Mouse (Mus musculus) ovary, postnatal 36 days (tissue): ENCODE measurements around the gene Ptpn13.

Experiments used
- DNase-seq: peaks from one replicate; pipeline ENCODE4 v3.0.0; 2022; ENCODE audit warnings: low spot score, mixed read lengths

Gene Ptpn13

DNA sequence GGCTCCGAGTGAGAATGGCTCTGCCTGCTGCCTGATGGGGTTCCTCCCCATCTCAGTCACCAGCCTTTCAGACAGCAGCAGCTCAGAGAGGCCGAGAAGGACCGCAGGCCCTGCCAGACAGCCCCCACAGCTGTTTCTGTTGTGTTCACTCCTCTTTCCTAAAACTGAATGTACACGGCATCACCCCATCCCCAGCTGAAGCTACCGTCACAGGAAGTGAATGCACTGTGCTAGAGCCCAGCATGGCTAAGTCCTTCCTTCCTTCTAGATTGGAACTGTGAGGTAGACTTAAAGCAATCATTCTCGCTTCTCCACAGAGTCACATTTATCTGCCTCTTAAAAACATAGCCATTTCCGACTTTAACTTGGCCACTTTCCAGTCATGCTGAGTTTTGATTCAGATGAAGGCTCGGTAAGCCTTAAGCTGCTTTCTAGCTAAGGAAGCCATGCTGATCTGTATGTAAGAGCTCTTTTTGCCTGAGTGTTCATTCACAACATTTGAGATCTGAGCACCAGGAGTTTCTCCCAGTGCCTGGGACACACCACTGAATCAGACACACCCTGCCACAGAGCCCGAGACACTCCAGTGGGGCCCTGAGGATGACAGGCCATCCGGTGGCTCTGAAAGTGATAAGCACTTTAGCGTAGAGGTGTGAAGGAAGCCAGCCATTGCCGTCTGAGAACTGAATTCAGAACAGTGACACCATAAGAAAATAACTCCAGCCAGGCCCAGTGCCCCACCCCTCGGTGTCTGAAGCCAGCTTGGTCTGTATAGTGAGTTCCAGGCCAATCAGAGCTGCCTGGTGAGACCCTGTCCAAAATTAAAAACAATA, 170.6 kb downstream of the Ptpn13 start:
- DNase-seq = no peak

DNA sequence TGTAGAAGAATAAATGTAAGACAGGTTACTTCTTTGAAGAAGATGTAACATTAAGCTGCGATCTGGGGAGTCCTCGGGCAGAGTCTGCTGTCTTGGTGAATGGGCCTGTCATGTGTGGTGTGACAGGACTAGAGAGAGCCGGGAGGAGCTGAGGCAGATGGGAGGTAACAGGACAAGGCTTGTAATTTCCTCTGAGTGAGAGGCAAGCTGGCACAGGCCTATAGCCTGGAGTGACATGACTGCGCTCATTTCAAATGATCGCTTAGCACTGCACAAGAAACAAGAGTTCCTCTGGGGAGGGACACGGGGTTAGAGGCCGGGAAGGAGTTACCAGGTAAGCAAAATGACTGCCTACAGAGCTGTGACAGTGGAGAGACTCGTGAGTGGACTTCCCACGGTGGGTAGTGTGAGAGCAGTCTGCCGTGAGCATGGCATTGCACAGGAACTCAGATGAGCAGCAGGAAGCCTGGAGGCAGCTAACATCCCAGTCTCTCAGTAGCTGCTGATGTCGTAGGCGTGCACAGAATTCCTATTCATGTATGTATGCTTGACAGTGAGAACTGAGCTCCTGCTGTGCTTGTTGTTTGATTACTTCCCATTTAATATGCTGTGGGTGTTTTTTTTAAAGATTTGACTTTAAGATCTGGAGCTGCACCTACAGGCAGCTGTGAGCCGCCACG, 171.6 kb downstream of the Ptpn13 start:
- no peak for DNase-seq

DNA sequence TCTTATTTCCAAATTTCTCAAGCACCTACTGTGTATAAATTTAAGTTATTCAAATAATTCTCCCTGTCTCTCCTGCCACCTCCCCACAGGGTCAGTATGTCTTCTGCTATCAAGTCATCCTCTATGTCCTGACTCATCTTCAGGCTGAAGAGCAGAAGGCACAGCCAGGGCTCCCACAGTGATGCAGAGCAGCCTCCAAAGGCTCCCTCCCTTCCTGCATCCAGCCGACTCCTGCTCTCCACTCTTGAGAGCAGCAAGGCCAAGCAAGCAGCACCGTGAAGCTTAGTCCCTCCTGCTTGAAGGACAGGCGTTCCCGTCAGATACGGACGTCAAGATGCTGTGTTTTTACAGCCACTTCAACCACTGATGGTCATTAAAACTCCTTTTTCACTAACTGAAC, 172.6 kb downstream of the Ptpn13 start:
- DNase-seq = no peak

DNA sequence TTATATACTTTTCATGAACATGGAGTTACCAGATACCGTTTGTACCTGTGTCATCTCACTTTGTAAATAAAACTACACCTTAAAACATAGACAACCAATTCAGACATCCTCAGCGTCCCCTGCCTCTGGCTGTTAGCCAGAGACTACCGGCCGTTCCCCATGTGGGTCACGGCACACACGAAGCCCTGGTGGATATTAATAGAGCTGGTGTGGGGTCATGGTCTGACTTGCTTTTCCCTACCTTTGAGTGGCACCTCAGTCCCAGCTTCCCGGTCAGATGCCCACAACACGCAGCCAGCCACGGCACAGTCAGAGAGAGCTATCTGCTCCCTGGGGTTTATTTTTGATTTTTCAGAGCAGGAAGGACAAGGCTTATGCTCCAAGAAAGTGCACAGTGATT, 173.3 kb downstream of the Ptpn13 start:
- DNase-seq = no peak

DNA sequence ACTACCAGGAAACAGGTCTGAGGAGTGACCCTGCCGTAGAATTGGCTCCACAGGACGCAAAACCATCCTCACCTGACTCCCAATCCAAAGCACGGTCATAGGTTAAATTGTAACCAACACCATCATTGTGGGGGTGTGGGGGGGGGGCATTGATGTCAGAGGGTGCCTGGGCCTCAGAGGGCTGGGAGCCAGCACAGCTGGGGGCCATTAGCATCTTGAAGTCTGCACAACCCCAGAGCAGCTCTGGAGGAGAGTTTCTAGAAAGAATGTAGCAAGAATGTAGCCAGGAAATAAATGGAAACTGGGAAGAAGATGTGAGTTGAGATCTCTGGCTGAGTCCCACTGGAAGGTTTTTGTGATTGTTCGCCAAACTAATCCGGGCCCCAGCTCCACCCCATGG, 173.9 kb downstream of the Ptpn13 start:
- no peak for DNase-seq

DNA sequence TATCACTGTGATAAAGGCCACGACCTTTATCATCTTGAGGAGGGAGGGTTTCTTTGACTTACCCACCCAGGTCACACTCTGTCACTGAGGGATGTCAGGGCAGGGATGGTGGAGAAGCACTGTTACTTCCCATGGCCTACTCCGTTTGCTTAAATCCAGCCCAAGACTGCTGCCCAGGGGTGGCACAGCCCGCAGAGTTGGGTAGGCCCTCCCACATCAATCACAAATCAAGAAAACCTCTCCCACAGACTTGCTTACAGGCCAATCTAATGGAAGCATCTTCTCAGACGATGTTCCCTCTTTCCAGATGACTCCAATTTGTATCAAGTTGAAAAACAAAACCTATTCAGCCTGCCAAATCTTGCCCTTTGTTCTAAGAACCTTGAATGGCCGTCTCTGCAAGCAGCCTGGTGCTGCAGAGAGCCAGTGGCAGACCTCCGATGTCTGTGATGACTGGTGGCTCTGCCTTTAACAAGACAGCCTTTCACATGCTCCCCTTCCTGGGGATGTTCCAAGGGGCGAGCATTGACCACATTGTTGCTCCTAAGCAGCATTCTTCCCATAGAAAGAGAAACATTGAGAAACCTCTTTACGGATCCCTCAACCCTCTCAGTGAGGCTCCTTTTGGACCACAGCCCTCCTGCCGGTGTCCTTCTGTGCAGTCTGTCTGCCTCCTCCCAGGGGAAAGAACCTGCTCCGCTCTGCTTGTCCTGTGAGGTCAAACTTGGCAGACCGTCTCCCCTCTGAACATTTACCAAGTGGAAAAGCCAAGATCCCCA, 178.3 kb downstream of the Ptpn13 start:
- no peak for DNase-seq

DNA sequence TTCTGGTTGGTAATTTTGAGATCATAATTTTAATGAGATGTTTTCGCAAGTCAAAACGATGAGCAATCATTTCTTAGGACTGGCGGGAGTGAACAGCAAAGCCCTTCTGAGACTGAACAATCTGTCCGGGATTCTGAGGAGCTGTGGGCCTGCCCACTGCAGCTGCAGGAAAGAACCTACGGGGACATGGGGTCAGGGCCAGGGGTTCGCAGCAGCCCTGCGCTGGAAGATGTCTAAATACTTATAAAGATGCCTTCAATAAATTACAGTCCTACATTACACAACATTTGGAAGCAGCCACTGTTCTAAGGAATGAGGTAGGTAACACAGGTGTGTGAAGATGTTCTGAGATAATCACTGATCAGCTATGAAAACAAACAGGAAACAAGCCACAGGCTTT, 180.7 kb downstream of the Ptpn13 start:
- no peak for DNase-seq

DNA sequence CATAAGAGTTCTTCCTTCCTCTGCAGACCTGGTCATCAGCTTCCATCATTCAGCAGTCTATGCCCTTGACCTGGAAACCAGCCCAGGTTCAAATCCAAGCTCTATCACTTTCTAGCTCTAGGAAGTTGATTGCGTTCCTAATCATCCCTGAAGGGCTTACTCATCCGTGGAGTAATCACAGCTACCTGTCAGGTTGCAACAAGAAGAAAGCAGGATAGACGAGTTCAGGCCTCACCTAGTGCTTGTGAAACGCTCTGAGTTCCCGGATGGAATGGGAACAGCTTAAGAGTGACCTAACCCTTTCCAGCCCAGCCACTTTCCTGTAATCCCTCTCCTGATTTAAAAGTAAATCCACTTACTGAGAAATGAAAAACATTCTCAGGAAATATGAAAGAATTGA, 185.2 kb downstream of the Ptpn13 start:
- no peak for DNase-seq

DNA sequence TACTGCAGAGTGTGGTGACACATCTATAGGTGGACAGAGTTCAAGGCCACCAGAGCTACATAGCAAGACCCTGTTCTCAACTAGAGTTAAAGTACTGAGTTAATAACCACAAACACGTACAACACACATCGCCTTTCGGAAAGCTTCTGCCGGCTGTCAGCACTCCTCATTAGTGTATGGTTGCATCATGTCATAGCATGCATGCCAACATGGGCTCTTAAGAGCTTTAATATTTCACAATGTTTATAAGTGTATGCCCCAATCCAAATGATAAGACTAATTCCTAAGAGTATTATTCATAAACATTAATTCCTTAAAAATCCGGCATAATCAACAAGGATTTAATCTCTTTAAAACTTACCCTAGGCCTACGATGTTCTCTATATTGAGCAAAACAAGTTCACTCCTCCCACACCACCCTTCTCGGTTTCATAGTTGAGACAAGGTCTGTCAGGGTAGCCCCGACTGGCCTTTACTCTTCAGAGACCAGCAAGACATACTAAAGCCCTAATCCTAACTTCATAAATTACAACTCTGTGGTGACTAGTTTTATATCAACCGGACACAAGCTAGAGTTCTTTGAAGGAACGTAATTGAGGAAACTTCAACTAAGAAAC, 186.0 kb downstream of the Ptpn13 start:
- DNase-seq = no peak

DNA sequence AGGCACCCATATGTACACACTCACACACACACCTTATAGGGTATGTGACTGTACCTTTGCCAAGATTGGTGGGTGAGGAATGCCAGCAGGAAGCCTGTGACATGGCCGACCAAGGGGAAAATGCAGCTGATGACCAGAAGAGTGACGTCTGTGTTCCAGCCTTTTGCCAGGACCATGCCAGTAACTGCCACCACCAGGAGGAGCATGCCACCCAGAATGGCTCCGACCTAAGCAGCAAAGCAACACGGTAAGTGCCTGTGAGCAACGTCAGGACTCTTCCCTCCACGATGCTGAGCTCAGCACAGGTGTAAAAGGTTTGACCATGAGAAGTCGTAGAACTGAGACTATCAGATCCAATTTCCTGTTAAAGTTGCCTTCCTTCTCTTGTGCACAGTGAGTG, 187.3 kb downstream of the Ptpn13 start:
- no peak for DNase-seq

DNA sequence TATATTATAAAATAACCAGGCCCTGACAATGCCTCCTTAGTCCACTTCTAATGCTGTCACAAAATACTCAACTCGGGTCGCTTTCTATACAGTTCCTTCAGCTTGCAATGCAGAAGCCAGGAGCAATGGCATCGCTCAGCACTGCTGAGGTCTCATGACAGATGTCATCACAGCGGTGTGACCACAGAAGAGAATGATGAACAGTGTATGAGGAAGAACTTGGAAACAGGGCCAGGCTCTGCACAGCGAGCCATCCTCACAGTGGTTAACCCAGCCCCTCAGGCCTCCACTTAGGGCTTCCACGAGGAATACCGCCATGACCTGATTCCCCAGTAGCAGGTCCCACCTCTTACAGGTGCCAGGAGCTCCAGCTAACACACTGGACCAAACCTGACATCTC, 189.4 kb downstream of the Ptpn13 start:
- no peak for DNase-seq

DNA sequence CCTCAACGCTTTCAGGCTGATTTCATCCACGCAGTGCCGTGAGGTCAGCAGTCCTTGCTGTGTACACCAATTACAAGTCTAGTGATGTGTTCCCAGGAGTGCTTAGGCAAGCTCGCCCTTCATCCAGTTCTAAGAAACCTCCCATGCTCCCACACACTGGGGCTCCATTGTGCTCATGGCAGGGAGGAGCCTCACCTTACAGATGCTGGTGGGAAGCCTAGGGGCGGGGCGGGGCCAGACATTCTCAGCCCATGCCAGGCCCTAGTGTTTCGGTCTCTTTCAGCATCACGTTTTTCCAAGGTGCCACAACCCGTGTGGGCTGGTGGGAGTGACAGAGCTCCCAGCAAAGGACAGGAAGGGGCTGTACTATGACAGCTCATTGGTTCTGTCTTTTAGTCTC, 192.2 kb downstream of the Ptpn13 start:
- DNase-seq = no peak

DNA sequence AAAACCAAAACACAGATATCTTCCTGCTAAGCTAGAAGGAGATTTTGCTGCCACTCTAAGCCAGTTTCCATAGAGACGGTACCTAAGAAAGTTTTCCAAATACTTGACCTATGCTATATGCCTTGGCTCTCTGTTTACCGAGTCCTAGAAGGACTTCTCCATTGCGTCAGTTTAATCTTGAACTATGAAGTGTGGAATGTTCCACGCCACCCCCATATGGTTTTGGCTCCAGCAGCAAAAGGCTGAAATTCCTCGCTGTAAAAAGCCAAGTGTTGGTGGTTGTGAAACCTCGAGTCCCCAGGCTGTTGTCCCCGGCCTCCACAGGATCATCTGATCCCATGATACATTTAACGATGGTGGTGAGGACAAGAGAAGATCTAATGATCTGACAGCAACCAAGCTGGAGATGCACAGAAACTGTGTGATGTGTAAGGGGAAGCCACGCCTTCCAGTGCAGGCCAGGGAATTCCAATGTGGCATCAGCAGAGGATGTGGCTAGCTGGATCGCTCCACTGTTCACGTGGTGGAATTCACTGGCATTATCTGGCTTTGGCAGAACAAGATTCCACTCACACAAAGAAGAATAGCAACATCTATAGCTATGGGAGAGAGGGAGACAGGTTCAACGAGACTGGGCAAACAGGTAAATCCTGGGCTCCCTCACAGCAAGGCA, 195.4 kb downstream of the Ptpn13 start:
- DNase-seq = peak; percentile 25

DNA sequence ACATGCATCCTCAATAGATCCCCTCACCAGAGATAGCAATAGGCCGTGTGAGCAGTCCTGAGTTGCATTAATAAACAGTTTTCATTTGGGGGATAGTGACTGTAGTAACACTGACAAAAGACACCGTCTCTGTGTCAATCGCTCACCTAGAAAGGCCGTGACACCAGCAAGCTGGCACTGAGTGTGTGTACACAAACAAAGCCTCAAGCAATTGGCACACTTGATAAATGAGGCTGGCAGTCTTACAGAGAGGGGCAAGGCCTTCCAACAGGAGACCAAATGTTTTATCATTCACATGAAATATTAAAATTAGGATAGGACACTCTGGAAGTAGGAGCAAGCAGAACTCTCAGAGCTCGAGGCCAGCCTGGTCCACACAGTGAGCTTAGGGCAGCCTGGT, 197.3 kb downstream of the Ptpn13 start:
- DNase-seq = no peak

DNA sequence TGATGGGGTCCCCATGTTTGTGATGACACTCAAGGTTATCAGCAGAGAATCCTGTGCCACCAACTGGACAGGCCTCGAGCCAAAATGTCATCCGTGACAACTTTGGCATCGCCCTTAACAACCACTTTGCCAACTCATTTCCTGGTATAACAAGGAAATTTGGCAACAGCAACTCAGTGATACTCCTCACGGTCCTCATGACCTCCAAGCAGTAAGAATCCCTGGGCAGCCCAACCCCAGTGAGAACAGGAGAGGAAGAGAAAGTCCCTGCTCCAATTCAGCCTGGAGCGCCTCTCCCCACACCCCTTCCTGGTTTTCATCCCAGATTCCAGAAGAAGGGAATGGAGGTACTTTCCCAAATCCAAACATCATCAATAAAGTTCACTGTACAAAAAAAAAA, 199.8 kb downstream of the Ptpn13 start:
- DNase-seq = no peak

DNA sequence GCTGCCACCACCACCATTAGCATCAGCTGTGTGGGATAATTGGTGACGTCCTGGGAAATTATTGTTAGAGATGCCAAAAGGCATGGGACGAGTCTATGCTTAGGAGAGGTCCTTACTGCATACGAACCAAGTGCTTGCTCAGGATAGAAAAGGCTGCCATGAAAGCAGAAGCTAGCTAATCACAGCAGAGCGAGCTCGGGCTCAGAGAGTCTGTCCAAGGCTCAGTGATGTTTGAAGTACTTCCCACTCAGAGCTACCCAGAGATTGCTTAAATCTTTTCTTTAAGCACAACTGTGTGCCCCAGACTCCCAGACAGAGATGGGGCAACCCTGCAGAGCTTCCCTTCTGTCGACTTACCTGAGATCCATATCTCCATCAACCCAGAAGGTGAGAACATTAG, 203.5 kb downstream of the Ptpn13 start:
- no peak for DNase-seq

DNA sequence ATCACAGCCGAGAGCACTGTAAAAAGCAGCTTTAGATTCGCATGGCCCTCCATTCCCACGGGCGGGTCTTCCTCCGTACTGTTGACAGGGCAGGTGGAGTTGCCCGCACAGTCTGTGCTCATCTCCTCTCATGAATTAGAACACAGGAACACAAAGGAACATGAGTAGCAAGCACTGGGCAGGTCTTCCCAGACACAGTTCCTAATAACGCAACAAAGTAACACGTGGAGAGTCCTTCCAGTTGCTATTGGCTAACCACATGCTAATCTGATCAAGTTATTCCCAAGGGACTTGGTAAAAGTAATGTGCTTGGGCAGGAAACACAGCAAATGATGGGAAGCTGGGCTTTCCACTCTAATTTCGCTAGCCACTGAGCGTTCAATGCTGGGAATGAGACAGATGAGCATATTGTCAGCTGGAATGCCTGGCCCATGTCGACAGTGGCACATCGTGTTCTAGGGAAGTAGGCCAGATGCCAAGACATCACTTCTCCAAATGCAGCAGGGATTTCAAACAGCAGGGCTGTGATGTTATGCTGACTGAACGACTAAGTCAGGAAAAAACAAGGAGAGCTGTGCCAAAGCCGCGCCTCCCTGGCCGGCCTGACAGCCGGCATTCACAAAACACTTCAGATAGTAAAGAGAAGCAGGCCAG, 204.2 kb downstream of the Ptpn13 start, which contains the start of gene Slc10a6:
Gene Slc10a6 (minus strand): TSS at position 293 of the 654 bp plus-strand sequence.
- DNase-seq = peak; percentile 68

DNA sequence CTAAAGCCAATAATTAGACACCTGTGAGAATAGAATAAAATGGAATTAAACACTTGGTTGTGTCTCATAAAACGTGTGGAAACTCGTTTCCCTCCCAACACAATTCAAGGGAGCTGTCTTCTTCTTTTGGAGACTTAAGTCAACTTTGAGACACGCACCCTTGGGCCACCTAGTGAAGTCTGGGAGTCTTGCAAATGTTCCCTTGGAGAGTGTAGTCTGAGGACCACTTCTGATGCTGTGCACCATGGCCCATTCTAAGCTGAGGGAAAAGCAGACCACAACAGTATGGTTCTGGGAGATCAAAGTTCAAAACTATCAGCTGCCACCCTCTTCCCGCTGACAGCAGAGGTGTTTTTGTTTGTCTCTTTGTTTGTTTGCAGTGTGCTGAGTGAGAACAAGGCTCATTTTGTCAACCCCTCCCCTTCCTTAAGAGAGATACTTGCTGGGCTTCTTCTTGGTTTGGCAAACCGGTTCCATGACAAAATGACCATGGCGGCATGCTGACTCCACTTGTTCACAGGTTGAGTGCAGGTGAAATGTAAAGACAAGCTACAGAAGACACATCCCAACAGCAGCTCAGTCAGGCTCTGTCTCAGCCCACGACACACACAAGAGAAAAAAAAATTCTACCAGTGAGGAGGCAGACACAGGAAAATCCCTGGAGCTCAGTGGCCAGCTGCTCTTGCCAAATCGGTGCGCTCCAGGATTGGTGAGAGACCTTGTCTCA, 205.0 kb downstream of the Ptpn13 start:
- no peak for DNase-seq

DNA sequence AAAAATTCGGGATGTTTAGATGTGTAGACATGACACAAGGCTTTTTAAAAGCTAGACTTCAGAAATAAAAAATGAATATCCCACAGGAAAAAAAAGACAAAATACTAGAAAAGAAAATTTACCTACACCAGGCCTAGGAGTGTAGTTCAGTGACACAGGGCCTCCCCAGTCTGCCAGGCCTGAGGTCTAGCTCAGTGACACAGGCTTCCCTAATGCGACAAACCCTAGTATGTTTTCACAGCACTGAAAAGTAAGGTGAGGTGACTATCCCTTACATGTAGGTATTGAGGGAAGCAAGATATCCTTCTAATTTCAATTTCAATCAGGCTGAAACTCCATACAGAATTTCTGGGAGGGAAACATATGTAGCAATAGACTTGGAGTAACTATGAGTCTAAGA, 212.2 kb downstream of the Ptpn13 start:
- DNase-seq = no peak

DNA sequence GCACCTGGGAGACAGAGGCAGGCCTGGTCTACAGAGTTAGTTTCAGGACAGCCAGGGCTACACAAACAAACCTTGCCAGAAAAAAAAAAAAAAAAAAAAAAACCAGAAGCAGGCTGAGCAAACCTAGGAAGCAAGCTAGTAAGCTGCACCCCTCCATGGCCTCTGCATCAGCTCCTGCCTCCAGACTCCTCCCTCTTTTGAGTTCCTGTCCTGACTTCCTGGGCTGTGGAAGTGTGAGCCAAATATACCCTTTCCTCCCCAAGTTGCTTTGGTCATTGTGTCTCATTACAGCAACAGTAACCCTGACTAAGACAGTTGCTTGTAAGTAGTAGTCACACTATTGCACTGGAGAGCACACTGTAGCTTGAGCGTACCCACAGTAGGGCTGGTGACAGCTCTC, 219.2 kb downstream of the Ptpn13 start:
- DNase-seq = no peak

DNA sequence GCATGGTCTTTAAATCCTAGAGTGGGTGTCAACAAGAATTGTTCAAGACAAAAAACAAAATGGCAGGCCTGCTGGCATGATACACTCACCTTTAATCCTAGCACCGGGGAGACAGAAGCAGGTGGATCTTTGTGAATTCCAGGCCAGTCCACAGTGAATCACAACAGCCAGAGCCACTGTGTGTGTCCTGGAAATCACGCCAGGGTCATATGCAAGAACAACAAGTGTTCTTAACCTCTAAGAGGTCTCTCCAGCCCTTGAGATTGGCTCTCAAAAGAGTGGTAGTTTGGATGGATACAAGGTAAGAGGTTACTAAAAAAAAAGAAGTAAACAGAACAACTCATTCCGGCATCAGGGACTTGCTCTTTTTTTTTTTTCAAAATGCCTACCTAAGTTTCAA, 222.3 kb downstream of the Ptpn13 start:
- DNase-seq = no peak
